Mouse (Mus musculus) frontal cortex, postnatal 14 days (tissue): ENCODE results near the gene Ubqlnl.
A peak's percentile ranks its signal among the peaks of the same experiment; 100 is the strongest.

ENCODE experiments used
- DNase-seq, 2 experiments: peaks; one replicate each; pipeline ENCODE4 v3.0.0; 2022; ENCODE audit warnings: low spot score in 2 of 2

Ubqlnl gene

GRCm38 (mm10) chr7:104150456-104150855, at the start of gene Ubqlnl:
Ubqlnl (minus strand) TSS chr7:104150556.
- no peak for DNase-seq

DNA sequence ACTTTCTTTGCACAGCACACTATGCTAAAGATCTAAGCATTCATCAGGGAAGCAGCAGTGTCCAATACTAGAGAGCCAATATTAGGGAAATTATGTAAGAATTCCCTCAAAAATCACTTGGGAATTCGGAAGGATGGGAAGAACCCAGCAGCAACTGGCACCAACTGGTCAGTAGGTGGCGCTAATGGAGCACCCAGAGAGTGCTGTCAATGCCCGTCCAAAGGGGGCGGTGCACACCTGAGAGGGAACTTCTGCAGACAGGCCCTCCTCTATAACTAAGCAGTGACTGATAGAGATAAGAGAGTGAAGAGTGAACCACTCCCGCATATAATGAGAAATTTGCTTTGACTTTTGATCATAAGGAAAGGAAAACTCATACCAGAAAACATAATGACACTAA, 49.5 kb upstream of the Ubqlnl start:
- DNase-seq, result peak in 1 of 2 experiments; percentile 20

- no peak for DNase-seq
Measured at GRCm38 (mm10) chr7:104195885-104196284, 45.5 kb upstream of the Ubqlnl start, which contains the start of gene Olfr649. Olfr649 (minus strand) TSS chr7:104195985.

DNA sequence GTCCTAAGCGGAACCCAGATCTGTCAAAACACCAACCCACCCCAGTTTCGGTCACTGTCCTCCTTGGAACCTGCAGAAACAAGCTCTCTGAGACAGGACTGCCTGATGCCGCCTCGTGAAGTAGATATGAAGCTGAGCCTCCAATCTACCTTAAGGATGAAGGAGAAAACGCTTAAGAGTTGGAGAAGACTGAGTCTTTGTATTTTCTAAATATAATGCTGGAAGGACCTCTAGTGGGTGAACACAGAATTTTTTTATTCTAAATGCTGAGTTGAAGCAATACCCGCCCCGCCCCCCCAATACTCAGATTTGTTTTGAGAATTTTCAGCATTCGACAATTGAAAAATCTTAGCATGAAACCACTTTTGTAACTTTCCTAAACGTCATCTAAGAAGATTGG, 40.9 kb upstream of the Ubqlnl start:
- DNase-seq, result no peak

DNA sequence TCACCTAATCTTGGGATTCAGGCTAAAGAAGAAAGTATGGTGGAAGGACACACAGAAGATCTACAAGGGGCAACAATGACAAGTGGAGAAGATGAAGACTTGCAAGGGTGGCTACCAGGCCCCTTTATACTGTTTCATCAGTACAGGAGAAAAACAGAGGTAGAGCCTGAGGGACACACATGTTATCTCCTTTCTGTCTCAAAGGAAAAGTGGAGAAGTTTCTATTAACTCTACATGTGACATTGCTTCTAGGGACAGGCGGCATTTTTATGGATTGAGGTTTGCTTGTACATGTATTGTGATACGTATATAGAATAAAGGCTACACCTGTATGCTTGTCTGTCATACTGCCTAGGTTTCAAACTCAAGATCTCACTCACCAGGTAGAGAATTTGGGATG, 32.9 kb upstream of the Ubqlnl start, which contains the start of gene Olfr648:
Gene Olfr648, minus strand, starts transcription at position 101 of the 400 bp plus-strand sequence.
- DNase-seq, result no peak

- no peak for DNase-seq
Measured at GRCm38 (mm10) chr7:104179074-104179473, 28.7 kb upstream of the Ubqlnl start.

DNA sequence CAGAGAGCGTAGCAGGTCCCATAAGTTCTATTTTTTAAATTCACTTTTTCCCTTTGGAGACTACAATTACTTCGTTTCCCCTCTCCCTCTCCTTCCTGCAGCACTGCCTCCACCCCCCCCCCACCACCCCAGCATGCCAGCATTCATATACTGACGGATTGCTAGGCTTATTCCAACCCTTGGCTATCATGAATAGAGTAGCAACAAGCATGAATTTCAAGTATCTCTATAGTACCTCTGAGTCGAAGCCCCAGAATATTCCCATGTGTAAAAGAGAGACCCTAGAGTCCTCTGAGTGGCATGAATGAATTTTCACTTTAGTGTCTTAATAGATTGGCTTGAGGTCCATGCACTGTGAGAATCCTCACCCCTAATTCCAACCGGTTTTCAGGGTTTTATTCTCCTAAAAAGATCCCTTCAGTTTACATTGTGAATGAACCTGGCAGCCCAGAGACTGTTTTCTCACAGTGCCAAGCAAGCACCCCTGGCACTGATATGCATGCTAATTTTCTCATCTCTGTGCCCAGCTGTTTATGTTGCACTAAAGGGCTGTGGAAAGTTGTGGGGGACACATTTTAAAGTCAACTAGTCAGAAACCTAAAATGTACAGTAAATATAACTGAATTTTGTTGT, 28.2 kb upstream of the Ubqlnl start:
- no peak for DNase-seq

GRCm38 (mm10) chr7:104175085-104175484, 24.7 kb upstream of the Ubqlnl start:
- DNase-seq, result no peak

DNA sequence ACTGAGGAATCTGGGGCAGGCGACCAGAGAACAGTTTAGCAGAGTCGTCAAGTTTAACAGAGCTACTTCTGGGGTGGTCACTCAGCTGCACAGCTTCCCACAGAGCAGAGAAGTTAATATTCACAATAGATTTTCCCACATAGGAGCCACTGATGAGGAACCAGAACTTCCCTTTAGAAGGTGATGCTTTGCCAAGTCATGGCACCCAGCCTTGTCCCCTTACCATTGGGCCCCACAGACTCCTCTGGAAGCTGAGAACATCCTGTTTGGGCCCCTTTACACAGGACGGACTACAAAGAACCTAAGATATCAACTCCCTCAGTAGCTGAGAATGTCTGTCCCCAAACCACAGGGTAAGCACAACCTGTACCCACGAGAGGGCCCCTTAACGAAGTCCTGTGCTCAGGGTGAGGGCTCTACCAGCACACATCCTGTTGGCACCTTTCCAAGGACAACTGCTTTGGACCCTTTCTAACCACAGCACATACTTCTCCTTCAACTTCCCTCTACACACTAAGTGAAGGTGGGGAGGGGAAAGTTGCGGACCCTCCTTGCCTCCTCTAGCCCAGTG, 19.4 kb upstream of the Ubqlnl start:
- DNase-seq, result no peak

DNA sequence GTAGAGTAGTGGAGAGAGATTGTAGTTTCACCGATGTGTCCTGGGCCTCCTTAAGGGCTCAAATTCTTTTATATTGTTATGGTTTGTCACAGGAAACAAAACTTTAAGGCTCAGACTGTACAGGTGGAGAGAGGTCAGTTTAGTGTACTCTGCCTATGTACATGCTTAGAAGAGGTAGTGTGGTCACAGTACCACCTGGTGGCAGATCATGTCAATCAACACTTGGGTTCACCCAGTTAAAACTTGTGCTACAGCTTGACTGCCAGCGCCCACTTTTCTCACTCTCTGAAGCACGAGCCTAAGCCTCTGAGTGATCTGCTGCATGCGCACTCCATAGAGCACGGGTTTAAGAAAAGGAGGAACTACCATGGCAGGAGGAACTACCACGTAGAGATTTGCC, 16.7 kb upstream of the Ubqlnl start:
- DNase-seq, result no peak

DNA sequence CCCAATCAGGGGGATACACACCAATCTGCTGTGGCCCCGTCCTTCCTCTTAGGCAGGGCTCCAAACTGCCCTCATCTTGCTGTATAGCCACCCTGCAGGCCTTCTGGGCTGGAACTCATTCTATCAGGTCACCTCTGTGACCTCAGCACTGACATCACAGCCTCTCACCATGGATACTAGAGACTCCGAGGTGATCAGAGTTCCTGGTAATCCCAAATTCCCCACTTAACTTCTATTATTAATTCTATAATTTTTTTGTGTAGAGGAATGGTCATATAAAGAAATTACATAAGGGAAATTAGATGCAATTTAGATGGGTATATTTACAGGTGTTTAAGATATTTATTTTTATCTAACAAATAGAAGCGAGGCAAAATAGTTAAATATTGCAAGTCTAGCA, 7.2 kb downstream of the Ubqlnl start, which contains the start of gene Ubqln3:
Gene Ubqln3, minus strand, starts transcription at position 101 of the 400 bp plus-strand sequence.
- DNase-seq, result no peak

- no peak for DNase-seq
Measured at GRCm38 (mm10) chr7:104137305-104137704, 13.1 kb downstream of the Ubqlnl start, which contains the start of gene Olfr643. Olfr643 (minus strand) TSS chr7:104137405.

DNA sequence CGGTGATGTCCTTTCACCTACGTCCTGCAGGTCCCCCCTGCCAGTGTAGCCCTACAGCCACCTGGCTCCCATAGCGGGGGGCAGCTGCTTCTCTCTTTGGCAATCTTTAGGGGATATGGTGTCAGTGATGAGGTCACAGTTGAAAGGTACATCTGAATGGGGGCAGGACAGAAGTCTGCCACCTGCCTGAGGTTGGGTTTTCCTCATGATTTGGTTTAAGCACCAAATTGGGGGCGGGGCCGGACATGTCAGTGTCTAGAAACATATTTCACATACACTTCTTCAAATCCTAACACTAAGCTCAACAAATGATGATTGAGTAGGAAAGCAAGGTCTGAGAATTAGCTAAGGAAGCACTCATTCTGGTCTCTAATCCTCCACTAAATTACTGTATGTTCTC, 20.6 kb downstream of the Ubqlnl start, which contains the start of gene Ubqln5:
Gene Ubqln5, minus strand, starts transcription at position 101 of the 400 bp plus-strand sequence.
- no peak for DNase-seq

DNA sequence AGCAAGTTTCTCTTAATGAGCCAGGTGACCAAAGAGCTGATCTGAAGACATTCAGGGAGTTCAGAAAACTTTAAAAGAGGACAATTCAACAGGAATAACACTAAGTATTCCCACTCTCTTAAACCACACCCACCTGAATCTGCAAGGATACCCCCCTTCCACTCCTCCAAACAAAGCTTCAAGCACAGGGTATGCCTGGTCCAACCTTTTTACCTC, 45.7 kb downstream of the Ubqlnl start, which contains the start of gene Olfr646:
Gene Olfr646, plus strand, starts transcription at position 117 of the 216 bp plus-strand sequence.
- DNase-seq, result no peak

- no peak for DNase-seq
Measured at GRCm38 (mm10) chr7:104103913-104104756, 46.2 kb downstream of the Ubqlnl start.
